Mouse (Mus musculus) ovary, postnatal 10 days (tissue): ENCODE results near the gene Specc1.
A peak's percentile ranks its signal among the peaks of the same experiment; 100 is the strongest.

Source experiments
- DNase-seq: peaks from one replicate; pipeline ENCODE4 v3.0.0; 2022; ENCODE audit warnings: low spot score

Gene Specc1

DNA sequence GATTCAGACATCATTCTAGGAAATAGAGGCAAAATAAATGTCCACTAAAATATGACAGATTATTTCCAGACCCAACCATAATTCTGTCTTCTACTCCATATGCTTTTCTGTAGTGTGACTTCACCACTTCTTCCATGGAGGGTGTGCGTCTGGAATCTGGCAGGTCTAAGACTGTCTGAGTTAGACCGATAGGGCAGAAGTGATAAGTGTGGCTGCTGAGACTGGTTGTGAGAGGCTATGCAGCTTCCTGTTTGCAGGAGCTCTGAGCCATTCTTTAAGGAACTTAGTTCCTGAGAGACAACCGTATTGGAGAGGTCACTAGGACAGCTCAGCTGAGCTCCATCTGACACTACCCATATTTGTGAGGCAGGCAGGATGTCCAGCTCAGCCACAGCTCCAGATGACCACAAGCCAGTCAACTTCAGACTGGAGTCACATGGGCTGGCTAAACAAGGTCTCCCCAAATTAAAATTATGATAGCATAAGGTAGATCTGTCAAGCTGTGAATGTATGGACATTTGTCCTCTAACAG, 146.9 kb downstream of the Specc1 start:
- no peak for DNase-seq

- no peak for DNase-seq
These were observed 149.9 kb downstream of the Specc1 start for GRCm38 (mm10) chr11:62106401-62106871.

DNA sequence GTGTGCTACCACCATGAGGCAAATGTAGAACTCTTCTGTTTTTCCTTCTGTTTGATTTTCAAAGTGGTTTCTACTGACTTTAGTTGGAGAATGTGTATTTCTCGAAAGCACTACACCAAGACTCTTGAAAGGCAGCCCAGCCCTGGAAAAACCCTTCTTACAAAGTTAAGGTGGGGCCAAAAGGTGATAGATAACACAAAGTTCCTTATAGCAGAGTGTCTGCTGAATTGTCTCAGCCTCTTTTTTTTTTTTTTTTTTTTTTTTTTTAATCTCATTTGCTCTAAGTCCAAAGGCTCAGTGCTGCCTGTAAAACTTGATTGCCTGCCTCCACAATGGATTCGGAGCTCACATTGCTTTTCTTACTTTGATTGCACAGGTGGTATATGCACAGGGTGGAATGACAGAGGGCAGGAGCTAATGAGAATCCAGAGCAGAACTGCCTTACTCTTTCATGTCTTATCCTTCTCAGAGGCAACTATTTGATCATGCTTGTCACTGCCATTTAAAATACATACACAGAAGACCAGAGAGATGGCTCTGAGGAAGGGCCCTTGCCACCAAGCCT, 150.8 kb downstream of the Specc1 start:
- DNase-seq: no peak

GRCm38 (mm10) chr11:62118561-62118960, 162.0 kb downstream of the Specc1 start:
- DNase-seq: no peak

DNA sequence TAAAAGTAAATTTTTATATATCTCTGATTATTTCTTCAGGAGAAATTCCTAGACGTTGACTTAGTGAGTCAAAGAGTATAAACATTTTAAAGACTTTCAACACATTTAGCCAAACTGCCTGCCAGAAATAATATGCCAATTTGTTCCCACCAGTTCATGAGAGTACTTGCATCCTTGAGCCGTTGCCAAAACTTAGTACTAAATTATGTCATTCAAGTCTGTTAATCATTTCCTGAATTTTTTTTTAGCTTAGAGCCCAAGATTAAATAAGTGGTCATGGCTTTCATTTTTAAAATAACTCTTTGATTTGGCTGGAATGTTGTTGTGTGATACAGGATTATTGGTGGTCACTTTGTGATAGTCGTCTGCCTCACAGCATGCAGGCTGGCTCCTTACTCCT, 163.3 kb downstream of the Specc1 start:
- DNase-seq: no peak

DNA sequence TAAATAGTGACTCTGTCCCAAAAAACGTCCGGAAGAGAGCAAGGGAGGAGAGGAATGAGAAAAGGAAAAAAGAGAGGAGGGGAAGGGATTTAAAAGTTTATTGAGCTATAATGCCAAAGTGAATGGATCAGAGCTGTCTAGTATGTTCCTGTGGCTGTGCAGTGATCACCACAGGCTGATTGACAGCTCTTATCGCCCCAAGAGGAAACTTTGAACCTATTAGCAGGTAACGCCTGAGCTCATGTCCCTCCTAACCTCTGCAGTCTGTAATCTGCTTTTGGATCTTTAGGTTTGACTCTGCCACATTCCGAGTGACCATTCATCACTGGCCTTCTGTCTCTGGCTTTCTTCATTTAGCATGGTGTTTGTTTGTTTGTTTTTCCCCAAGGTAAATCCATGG, 164.8 kb downstream of the Specc1 start:
- no peak for DNase-seq

GRCm38 (mm10) chr11:62127692-62128091, 171.1 kb downstream of the Specc1 start:
- DNase-seq: peak; percentile 80

DNA sequence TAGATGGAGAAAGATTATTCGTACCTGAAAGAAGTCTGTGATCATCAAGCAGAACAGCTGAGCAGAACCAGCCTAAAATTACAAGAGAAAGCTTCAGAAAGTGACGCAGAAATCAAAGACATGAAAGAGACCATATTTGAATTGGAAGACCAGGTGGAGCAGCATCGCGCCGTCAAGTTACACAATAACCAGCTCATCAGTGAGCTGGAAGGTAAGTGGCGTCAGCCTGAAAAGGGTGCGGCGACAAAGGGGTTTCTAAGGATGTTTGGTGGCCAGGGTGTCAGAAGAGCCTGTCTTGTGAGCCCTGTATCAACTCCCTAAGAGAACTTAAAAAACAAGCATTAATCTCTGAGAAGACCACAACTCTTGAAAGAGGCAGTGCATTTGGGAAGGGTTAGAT, 171.6 kb downstream of the Specc1 start:
- DNase-seq: no peak

- DNase-seq: no peak
These were observed 173.6 kb downstream of the Specc1 start for GRCm38 (mm10) chr11:62130191-62130590.

DNA sequence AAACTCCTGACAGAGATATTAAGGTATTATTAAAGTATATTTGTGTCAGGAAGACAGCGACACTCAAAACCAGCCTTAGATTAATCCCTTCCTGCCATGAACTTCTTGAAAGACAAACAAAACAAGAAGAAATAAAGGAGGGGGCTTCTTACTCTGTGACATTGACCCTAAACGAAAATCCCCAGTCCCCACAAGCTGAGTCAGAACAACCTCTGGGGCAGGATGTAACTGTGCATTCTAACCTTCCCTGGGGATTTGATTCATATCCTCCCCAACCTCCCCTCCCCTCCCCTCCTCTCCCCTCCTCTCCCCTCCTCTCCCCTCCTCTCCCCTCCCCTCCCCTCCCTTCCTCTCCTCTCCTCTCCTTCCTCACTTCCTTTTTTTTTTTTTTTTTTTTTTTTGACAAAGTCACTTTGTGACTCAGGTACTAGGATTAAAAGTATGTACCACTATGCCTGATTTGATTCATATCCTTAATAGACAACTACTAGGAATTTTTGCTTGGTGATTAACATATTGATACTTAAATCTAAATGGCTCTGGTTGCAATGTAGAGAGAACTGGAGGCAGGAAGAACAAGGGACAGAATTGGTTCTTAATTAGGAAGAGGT, 174.2 kb downstream of the Specc1 start:
- DNase-seq: no peak

GRCm38 (mm10) chr11:62131601-62132000, 175.0 kb downstream of the Specc1 start:
- DNase-seq: no peak

- no peak for DNase-seq
These were observed 177.6 kb downstream of the Specc1 start for GRCm38 (mm10) chr11:62134191-62134590.

DNA sequence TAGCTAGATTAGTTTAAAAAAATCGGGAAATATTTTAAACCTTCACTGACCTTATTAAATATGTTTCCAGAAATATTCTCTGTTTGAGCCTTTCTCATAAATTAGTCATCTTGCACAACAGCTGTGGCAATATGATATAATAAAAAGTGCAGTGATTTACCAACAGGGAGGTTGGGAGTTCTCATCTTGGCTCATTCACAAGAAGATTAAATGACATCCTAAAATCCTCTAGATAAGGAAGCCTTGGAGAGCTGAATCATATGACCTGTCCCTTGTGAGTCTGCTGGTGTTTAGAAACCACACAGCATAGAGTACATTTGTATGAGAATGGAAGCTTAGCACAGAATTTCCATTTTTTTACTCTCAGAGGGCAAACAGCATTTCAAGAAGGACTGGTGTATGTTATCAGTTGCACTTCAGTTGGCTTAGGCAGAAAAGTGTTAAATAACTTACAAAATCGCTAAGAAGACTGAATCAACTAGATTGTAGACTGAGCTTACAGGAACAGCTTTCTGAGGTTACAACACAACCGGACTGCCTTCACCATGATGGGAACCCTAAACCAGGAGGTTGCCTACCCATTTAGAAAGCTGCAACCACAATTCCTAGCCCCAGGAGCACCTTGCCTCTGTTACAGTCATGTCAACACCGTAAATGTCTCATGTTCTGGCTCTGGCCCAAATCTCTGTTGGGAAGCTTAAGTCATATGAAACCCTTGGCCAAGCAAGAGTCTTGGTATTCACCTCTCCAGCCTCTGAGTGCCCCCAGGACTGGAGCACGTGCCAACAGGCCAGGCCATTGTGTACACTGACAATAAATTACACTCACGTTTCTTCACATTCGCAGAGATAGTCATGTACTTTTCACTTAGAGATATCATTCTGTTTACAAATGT, 188.9 kb downstream of the Specc1 start:
- DNase-seq: no peak

DNA sequence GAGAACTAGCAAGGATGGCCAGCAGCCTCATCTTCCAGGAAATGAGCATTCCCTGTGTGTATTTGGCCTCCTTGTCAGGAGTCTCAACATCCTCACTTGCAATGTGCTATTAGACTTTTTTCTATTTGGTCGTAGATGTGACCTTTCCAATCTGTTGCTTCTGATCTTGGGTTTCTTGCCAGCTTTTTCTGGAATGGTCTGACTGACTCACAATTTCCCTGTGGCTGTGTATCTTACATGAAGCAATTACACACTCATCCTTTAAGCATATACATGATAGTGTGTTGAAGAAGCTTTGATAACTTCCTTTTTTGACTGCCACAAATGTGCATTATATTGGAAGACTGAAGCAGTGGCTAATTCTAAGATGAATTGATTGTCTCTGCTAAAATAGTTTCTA, 190.1 kb downstream of the Specc1 start:
- no peak for DNase-seq

DNA sequence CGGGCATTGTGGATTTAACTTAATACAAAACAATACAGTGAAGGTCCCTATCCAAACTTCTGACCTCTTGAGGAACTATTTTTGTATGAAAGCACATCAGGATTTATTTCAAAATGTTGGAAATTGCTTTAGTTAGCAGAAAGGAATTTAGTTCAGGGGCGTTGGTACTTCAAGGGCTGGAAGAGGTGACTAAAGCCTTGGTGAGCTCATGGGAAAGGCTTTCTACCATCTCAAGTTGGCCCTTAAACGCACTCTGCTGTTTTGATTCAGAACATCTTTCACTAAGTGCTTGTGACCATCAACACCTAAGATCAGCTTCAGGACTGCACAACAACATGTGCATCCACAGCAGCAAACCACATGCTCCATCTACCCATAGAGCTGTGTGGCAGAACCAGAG, 191.5 kb downstream of the Specc1 start:
- no peak for DNase-seq

DNA sequence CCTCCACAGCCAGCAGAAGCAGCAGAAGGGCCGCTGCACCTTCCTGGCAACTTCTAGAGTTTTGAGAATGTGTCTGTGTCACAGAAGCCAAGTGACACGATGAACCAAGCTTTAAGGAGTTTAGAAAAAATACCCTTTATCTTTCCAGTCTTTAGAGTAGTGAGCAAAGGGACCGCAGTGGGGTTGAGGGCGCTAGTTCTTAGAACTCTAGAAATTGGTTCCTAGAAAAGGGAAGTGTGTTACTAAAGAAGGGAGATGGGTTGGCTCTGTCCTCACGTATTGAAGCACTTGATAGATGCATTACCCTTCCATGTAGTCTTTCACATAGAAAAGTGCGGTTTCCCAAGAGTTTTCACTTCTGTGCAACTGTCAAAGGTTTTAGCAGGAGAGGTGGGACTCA, 191.9 kb downstream of the Specc1 start:
- no peak for DNase-seq

DNA sequence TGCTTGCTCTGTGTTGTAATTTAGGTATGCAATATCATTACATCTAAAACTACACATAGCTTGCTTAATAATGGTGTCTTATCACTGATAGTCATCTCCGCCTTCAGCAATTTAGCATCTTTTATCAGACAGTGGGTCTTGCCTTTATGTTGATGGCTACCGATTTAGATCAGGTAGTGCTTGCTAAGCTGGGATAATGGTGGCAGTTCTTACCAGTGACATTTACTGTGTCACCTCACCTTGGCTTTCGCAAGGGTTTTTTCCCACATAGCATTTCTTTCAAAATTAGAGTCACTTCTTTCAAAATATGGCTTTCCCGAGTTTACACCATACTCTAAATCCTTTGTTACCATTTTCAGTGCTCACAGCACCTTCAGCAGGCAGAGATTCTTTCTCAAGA, 196.5 kb downstream of the Specc1 start:
- DNase-seq: no peak

DNA sequence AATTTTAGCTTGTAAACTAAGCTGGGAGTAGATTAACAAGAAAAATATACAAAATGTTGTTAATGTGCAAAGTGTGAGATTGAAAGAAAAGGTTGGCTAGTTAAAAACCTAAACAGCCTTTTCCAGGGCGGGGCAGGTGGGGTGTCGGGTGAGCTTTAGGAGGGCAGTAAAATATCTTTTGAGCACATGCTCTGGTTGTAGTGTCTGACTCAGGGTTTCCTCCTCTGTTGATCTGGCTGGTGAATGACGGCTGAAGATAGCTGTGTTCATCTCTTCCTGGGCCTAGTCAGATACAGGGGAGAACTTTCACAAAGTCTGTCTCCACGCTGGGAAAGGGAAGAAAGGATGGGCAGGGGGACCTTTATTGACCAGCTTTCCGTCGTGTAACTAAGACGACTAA, 203.2 kb downstream of the Specc1 start:
- DNase-seq: no peak

GRCm38 (mm10) chr11:62161450-62161849, 204.9 kb downstream of the Specc1 start:
- DNase-seq: no peak

GRCm38 (mm10) chr11:62164357-62164756, 207.8 kb downstream of the Specc1 start:
- no peak for DNase-seq

- DNase-seq: no peak
These were observed 209.9 kb downstream of the Specc1 start for GRCm38 (mm10) chr11:62166503-62166902.

- DNase-seq: no peak
These were observed 211.6 kb downstream of the Specc1 start for GRCm38 (mm10) chr11:62168146-62168545.
